ENCODE assay signal across 15 mouse cellular contexts in genomic region chr14:20831141-20831910, GRCm38 (mm10). TPM values are rescaled to one million over a fixed set of nuclear protein-coding genes. Genes with fewer than 3 reads are reported as not detected.
DNase-seq lines count a peak whose midpoint lies in the region; ATAC-seq and TF ChIP-seq lines count a peak whose summit lies in the region.
"Had no signal": no experiment of that assay in that cellular context is flagged by ENCODE, and none has a peak within 500 bp of the region (broad histone marks: within the 10 kb centered on the region; RNA-seq: fewer than 3 reads in every experiment).

No protein-coding gene starts in this region.

- 66% methylated on average over 9 of the region's 9 CpGs for WGBS in embryonic facial prominence, embryonic 14.5 days
- WGBS in embryonic facial prominence, embryonic 10.5 days = 83% methylated on average over 9 of the region's 9 CpGs
- WGBS in kidney, postnatal 0 days = 41% methylated on average over 9 of the region's 9 CpGs

- H3K9ac ChIP-seq in embryonic facial prominence, embryonic 14.5 days (ENCODE audit: low read depth, low read length) = no peak overlapping the region
- H3K9ac ChIP-seq in kidney, postnatal 0 days (ENCODE audit: low read depth, low read length) = no peak overlapping the region
- H3K9ac ChIP-seq: liver, embryonic 13.5 days had no signal

- no peak overlapping the region for H3K27ac ChIP-seq in embryonic facial prominence, embryonic 14.5 days (replicated peaks; ENCODE audit: low read depth, low read length)
- no peak overlapping the region for H3K27ac ChIP-seq in embryonic facial prominence, embryonic 10.5 days (replicated peaks)
- H3K27ac ChIP-seq in kidney, postnatal 0 days = no peak overlapping the region
- H3K27ac ChIP-seq: liver, embryonic 13.5 days; midbrain, embryonic 10.5 days had no signal

- H3K4me3 ChIP-seq in embryonic facial prominence, embryonic 14.5 days (ENCODE audit: low read depth, low read length) = no peak overlapping the region
- no peak overlapping the region for H3K4me3 ChIP-seq in embryonic facial prominence, embryonic 10.5 days
- H3K4me3 ChIP-seq in kidney, postnatal 0 days (replicated peaks; ENCODE audit: low read depth, low read length) = no peak overlapping the region
- H3K4me3 ChIP-seq: layer of hippocampus, adult 2 months; liver, embryonic 13.5 days; midbrain, embryonic 10.5 days had no signal

- H3K9me3 ChIP-seq in embryonic facial prominence, embryonic 14.5 days (ENCODE audit: control insufficient read depth, low read length) = no peaks in the 10 kb centered on the region
- H3K9me3 ChIP-seq in embryonic facial prominence, embryonic 10.5 days = no peaks in the 10 kb centered on the region
- H3K9me3 ChIP-seq in kidney, postnatal 0 days (replicated peaks; ENCODE audit: low read length) = no peaks in the 10 kb centered on the region
- H3K9me3 ChIP-seq: liver, embryonic 13.5 days; midbrain, embryonic 10.5 days had no signal

- H3K4me2 ChIP-seq in embryonic facial prominence, embryonic 14.5 days (ENCODE audit: low read depth, low read length) = no peak overlapping the region
- no peak overlapping the region for H3K4me2 ChIP-seq in kidney, postnatal 0 days (ENCODE audit: low read length)
- H3K4me2 ChIP-seq: liver, embryonic 13.5 days had no signal

- peak; percentile 25 for DNase-seq in embryonic facial prominence, embryonic 14.5 days (ENCODE audit: low spot score)
- no peak for DNase-seq in embryonic facial prominence, embryonic 10.5 days (ENCODE audit: low spot score)
- peak; percentile 73 for DNase-seq in kidney, postnatal 0 days (ENCODE audit: low spot score)
- DNase-seq in kidney, adult 8-10 months = no peak
- DNase-seq in Muller cell, postnatal 12 days (ENCODE audit: inconsistent ontology term) = peak; percentile 87
- peak; percentile 48 for DNase-seq in gastrocnemius, postnatal 25 days
- no peak for DNase-seq in cerebellum, postnatal 25 days
- DNase-seq: heart, postnatal 4 days; liver, embryonic 13.5 days; lung, postnatal 14 days; right cerebral cortex, postnatal 4 days; thymus, postnatal 14 days had no signal

- H3K4me1 ChIP-seq in embryonic facial prominence, embryonic 14.5 days (ENCODE audit: control insufficient read depth, insufficient read depth, low read length) = peaks cover 6% of the 10 kb centered on the region
- H3K4me1 ChIP-seq in embryonic facial prominence, embryonic 10.5 days = peaks cover 7% of the 10 kb centered on the region; the same call in 1 of the 2 replicates
- peaks cover 8% of the 10 kb centered on the region; the same call in 1 of the 2 replicates for H3K4me1 ChIP-seq in kidney, postnatal 0 days (replicated peaks; ENCODE audit: insufficient read depth, low read length)

- no peaks in the 10 kb centered on the region for H3K36me3 ChIP-seq in embryonic facial prominence, embryonic 14.5 days (ENCODE audit: control insufficient read depth, insufficient read depth, low read length)
- no peaks in the 10 kb centered on the region for H3K36me3 ChIP-seq in embryonic facial prominence, embryonic 10.5 days (replicated peaks)
- H3K36me3 ChIP-seq in kidney, postnatal 0 days (ENCODE audit: insufficient read depth, low read length) = no peaks in the 10 kb centered on the region
- H3K36me3 ChIP-seq: liver, embryonic 13.5 days; midbrain, embryonic 10.5 days had no signal

- no peak for TF ChIP-seq CTCF in kidney, postnatal 0 days (IDR thresholded peaks at IDR 0.05; ENCODE audit: low read depth)

- no peaks in the 10 kb centered on the region for H3K27me3 ChIP-seq in embryonic facial prominence, embryonic 14.5 days (replicated peaks; ENCODE audit: control insufficient read depth, insufficient read depth, low read length)
- H3K27me3 ChIP-seq in embryonic facial prominence, embryonic 10.5 days (replicated peaks; ENCODE audit: low read depth, poor library complexity, severe bottlenecking) = peaks cover 17% of the 10 kb centered on the region; the same call in 1 of the 2 replicates
- H3K27me3 ChIP-seq in kidney, postnatal 0 days (ENCODE audit: insufficient read depth, low read length) = no peaks in the 10 kb centered on the region

- ATAC-seq in embryonic facial prominence, embryonic 14.5 days (ENCODE audit: low read depth) = peak; percentile 48; the same call in 1 of the 2 replicates
- no peak; the same call in 1 of the 2 replicates for ATAC-seq in kidney, postnatal 0 days (replicated peaks; ENCODE audit: low FRiP score, low read depth)
- ATAC-seq in CD4-positive, CD25-positive, alpha-beta regulatory T cell, adult 4 months = no peak

RNA-seq across cellular contexts. Expression of gene Plau, which starts 5.1 kb away (rescaled TPM):
- polyA plus RNA-seq in embryonic facial prominence, embryonic 14.5 days (2014; fragmentation: Nextera tagmentation; extraction: Ambion mirVana) = 2.5 and 2.8 TPM in 2 replicates
- polyA plus RNA-seq in embryonic facial prominence, embryonic 10.5 days (2016; fragmentation: Nextera tagmentation; extraction: Ambion mirVana) = 0.67 and 1.0 TPM in 2 replicates
- polyA plus RNA-seq in kidney, postnatal 0 days (2015; fragmentation: Nextera tagmentation; extraction: Ambion mirVana) = 70.2 and 74.7 TPM in 2 replicates
- total RNA-seq in gastrocnemius, postnatal 25 days (2021) = 10 to 100 TPM; 19.1 to 19.6 TPM
- not detected for polyA plus RNA-seq in CD4-positive, CD25-positive, alpha-beta regulatory T cell, adult 4 months (2017; shearing (Covaris generic))

RNA-seq across cellular contexts. Expression of gene Camk2g, which starts 37.4 kb away (rescaled TPM):
- 54.6 and 67.7 TPM in 2 replicates for polyA plus RNA-seq in embryonic facial prominence, embryonic 14.5 days (2014; fragmentation: Nextera tagmentation; extraction: Ambion mirVana)
- 43.9 and 50.6 TPM in 2 replicates for polyA plus RNA-seq in embryonic facial prominence, embryonic 10.5 days (2016; fragmentation: Nextera tagmentation; extraction: Ambion mirVana)
- polyA plus RNA-seq in kidney, postnatal 0 days (2015; fragmentation: Nextera tagmentation; extraction: Ambion mirVana) = 36.5 and 45.5 TPM in 2 replicates
- total RNA-seq in gastrocnemius, postnatal 25 days (2021) = 100 to 1,000 TPM; 149 to 190 TPM
- 10 to 100 TPM; 32.6 to 37.8 TPM for polyA plus RNA-seq in CD4-positive, CD25-positive, alpha-beta regulatory T cell, adult 4 months (2017; shearing (Covaris generic))

Comparison
In these comparisons a context has a peak if more than half of its experiments do, and no peak if none do; other contexts are left out.
1. DNase-seq: peak in embryonic facial prominence, embryonic 14.5 days (single experiment), kidney, postnatal 0 days (single experiment), Muller cell, postnatal 12 days (single experiment) and gastrocnemius, postnatal 25 days (single experiment); none in embryonic facial prominence, embryonic 10.5 days (single experiment), kidney, adult 8-10 months (0 of 2) and cerebellum, postnatal 25 days (0 of 2).
2. RNA of gene Plau, which starts 5.1 kb away (polyA plus RNA-seq): 70.2 to 74.7 TPM in kidney, postnatal 0 days; 2.5 to 2.8 TPM in embryonic facial prominence, embryonic 14.5 days, 0.67 to 1.0 TPM in embryonic facial prominence, embryonic 10.5 days and not detected in CD4-positive, CD25-positive, alpha-beta regulatory T cell, adult 4 months; every median in the first group is over 10 times any median in the second.